Mouse (Mus musculus): ENCODE data around the gene Abcg4.

Gene Abcg4

DNA sequence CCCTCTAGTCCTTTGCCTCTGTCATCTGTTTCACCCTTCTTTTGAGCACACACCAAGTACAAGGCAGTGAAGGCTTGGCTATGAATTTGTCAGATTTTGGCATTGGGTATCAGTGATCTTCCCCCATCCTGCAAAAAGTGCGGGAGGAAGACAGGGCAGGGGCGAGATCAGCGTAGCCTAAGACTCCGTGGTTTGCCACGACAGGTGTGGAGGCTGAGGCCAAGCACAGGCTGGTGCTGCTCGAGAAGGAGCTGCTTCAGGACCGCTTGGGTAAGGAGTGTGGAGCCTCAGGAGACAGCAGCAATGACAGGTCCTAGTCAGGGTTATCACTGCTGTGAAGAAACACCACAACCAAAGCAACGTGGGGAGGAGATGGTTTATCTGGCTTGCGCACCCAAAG, 47.0 kb downstream of the Abcg4 start:
- no peak for ATAC-seq (ENCODE audit: insufficient number of reproducible peaks, low FRiP score, low TSS enrichment)

DNA sequence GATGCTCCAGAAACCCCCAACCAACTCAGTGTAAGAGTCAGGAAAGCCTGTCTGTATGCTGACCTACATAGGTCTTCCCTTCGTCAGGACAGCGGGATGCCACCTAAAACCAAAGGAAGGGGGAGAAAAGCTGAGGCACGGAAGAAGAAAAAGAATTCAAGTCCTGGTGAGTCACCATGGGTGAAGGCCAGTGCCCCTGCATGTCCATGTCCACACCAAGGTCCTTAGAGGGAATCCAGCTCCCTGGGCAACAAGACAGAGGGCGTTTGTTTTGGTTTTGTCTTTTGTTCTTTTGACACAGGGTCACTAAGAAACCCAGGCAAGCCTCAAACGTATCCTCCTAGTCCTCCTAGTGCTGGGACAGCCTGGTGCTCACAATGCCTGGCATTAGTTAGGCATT, 47.5 kb downstream of the Abcg4 start:
- ATAC-seq (ENCODE audit: insufficient number of reproducible peaks, low FRiP score, low TSS enrichment), result no peak

- ATAC-seq (ENCODE audit: insufficient number of reproducible peaks, low FRiP score, low TSS enrichment), result no peak
Observed at GRCm38 (mm10) chr9:44240399-44240798, 48.0 kb downstream of the Abcg4 start, which contains the start of gene Ccdc153. Gene Ccdc153, plus strand, starts transcription at chr9:44240676.

DNA sequence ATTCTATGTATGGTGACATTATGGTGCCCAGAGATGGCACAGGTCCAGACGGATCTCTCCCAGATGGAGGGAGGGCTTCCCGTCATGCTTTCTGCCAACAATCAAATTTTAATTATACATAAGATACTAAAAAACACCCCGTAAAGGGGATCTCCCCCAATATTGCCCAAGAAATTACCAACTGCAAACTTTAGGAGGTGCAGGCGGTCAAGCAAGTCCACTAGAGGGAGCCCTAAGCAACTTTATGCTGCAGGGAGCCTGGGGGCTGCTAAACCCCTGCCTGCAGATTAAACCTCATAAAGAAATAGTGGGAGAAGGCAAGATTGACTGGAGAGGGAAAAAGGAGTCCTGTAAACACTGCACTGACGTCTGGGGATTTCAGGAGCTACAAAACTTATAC, 49.0 kb downstream of the Abcg4 start:
- no peak for ATAC-seq (ENCODE audit: insufficient number of reproducible peaks, low FRiP score, low TSS enrichment)

- ATAC-seq (ENCODE audit: insufficient number of reproducible peaks, low FRiP score, low TSS enrichment), result no peak
Observed at GRCm38 (mm10) chr9:44238501-44239190, 49.8 kb downstream of the Abcg4 start.

- ATAC-seq (ENCODE audit: insufficient number of reproducible peaks, low FRiP score, low TSS enrichment), result no peak
Observed at GRCm38 (mm10) chr9:44237128-44237527, 51.3 kb downstream of the Abcg4 start.

DNA sequence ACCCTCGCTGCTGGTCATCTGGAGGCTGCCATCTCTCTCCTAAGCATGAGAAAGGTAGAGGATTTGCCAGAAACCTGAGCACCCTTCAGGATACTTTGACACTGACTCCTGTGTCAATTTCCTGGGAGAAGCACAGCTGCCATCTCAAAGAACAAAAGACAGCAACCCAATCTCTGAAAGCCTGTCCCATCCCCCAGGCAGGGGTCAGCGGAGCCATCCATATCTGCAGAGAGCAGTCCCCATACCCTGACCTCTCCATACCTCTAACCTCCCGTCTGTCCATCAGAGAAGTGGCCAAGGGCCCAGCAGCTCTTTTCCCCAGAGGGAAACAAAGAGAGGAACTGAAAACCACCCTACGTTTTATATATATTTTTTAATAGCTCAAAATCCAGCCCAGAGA, 51.8 kb downstream of the Abcg4 start:
- ATAC-seq (ENCODE audit: insufficient number of reproducible peaks, low FRiP score, low TSS enrichment), result no peak

- 0 out of 2 replicates have a peak, but pooled peaks have one; percentile 9 for ATAC-seq (ENCODE audit: insufficient number of reproducible peaks, low FRiP score, low TSS enrichment)
Observed at GRCm38 (mm10) chr9:44234479-44235427, 53.7 kb downstream of the Abcg4 start.

DNA sequence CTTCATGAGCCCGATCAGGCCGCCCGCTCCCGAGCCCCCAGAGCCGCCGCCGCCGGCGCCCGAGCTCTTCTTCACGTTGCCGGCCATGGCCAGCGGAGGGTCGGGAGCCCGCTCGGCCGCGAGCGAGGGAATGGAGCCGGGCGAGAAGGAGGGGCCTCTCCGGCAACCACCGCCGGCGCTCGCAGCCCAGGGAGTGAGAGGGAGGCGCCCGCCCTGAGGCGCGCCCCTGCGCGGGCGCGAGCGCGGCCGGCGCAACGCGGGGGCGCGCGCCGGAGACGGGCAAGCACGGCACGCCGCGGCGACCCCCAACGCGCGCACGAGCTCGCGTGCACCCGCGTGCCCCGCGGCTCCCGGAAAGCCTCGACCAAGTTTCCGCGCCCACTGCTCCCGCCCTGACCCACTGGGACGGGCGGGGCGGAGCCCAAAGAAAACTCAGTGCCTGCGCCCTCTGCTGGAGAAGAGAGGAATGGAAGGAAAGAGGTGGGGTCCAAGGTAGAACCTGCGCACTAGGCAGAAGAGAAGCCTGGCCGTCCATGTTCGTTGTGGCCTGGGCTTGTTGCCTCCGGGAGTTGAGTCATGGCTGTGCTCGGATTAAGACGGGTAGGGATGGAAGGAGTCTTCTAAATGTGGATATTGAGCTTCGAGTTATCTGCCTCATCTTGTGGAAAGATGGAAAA, 54.5 kb downstream of the Abcg4 start, which contains the start of gene Cbl:
TSS of gene Cbl (minus strand) at position 248 of the 677 bp plus-strand sequence.
- ATAC-seq (ENCODE audit: insufficient number of reproducible peaks, low FRiP score, low TSS enrichment), result peak; percentile 87

- peak; percentile 65; the same call in 1 of the 2 replicates for ATAC-seq (ENCODE audit: insufficient number of reproducible peaks, low FRiP score, low TSS enrichment)
Observed at GRCm38 (mm10) chr9:44233021-44233801, 55.2 kb downstream of the Abcg4 start.

- ATAC-seq (ENCODE audit: insufficient number of reproducible peaks, low FRiP score, low TSS enrichment), result no peak
Observed at GRCm38 (mm10) chr9:44231609-44232008, 56.8 kb downstream of the Abcg4 start.

- no peak for ATAC-seq (ENCODE audit: insufficient number of reproducible peaks, low FRiP score, low TSS enrichment)
Observed at GRCm38 (mm10) chr9:44225993-44226392, 62.4 kb downstream of the Abcg4 start.

All from cerebellum, adult (tissue).